Mouse (Mus musculus) MEL (cell line): ENCODE measurements around the gene Echdc3.

ENCODE experiments used
- BHLHE40 ChIP-seq: IDR thresholded peaks from 2 replicates; pipeline ENCODE4 v1.6.1; 2012; ENCODE audit warnings: low read depth, mild to moderate bottlenecking, inconsistent platforms, low read length, improper control_type of control experiment, borderline replicate concordance
- CTCF ChIP-seq, 3 experiments: IDR thresholded peaks in 2 of 3; conservative IDR thresholded peaks in 1 of 3; 2 replicates each; pipeline ENCODE4 v1.5.1; 2011 to 2012; ENCODE audit warnings: low read length in 3 of 3, low read depth in 2 of 3, mild to moderate bottlenecking in 2 of 3, improper control_type of control experiment in 1 of 3, inconsistent platforms in 1 of 3, mixed read lengths in 1 of 3, moderate library complexity in 1 of 3; ENCODE audit not compliant: control insufficient read depth in 1 of 3, insufficient read depth in 1 of 3, poor library complexity in 1 of 3, severe bottlenecking in 1 of 3
- E2F4 ChIP-seq: IDR thresholded peaks from 2 replicates; pipeline ENCODE4 v1.6.1; 2011; ENCODE audit warnings: low read depth, low read length, improper control_type of control experiment, borderline replicate concordance
- EP300 ChIP-seq, 2 experiments: IDR thresholded peaks; 2 replicates each; pipeline ENCODE4 v1.6.1; 2011; ENCODE audit warnings: improper control_type of control experiment in 2 of 2, low read length in 2 of 2, low read depth in 1 of 2, mild to moderate bottlenecking in 1 of 2
- POLR2A ChIP-seq, 2 experiments: IDR thresholded peaks; 2 replicates each; pipeline ENCODE4 v1.6.1; 2011 to 2012; ENCODE audit warnings: low read length in 2 of 2, mild to moderate bottlenecking in 2 of 2, control low read depth in 1 of 2, improper control_type of control experiment in 1 of 2, low read depth in 1 of 2, moderate library complexity in 1 of 2; ENCODE audit not compliant: control insufficient read depth in 1 of 2, insufficient read depth in 1 of 2, poor library complexity in 1 of 2

GRCm38 (mm10) chr2:6255989-6256841 lies 43.4 kb upstream of the Echdc3 start:
- TF ChIP-seq EP300 (IDR thresholded peaks at IDR 0.05; ENCODE audit: low read depth in 1 of 2, low read length in 2 of 2): no peak
- TF ChIP-seq BHLHE40: no peak
- no peak for TF ChIP-seq CTCF (IDR thresholded peaks at IDR 0.05 in 2 of 3, conservative IDR thresholded peaks at IDR 0.05 in 1 of 3; ENCODE audit: control insufficient read depth in 1 of 3, insufficient read depth in 1 of 3, low read depth in 2 of 3, low read length in 3 of 3, poor library complexity in 1 of 3, severe bottlenecking in 1 of 3)
- no peak for TF ChIP-seq E2F4
- TF ChIP-seq POLR2A (IDR thresholded peaks at IDR 0.05; ENCODE audit: control insufficient read depth in 1 of 2, insufficient read depth in 1 of 2, low read depth in 1 of 2, low read length in 2 of 2, poor library complexity in 1 of 2): no peak
